Comparison of ENCODE assay signal across 15 mouse cellular contexts in the genomic region with DNA sequence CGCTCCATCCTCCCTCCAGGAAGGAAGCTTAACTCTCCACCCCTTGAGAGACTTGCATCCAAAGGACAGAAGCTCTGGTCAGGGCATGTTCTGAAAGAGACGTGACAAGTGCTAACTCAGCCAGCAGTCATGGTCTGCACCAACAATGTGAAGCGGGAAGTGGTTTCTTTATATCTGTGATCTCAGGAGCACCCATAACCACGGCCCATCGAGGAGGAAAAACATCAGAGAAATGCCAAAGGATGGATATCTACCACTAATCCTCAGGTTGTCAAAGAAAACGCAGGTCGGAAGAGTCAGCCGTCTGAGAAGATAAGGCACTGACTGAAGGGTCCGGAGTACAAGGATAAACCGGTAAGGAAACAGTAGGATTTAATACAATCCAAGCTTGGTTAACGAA. TPM values are rescaled to one million over a fixed set of nuclear protein-coding genes. Genes with fewer than 3 reads are reported as not detected.
A peak's percentile ranks its signal among the peaks of the same experiment; 100 is the strongest.
DNase-seq lines count a peak whose midpoint lies in the region; ATAC-seq and TF ChIP-seq lines count a peak whose summit lies in the region.
"Had no signal": no experiment of that assay in that cellular context is flagged by ENCODE, and none has a peak within 500 bp of the region (broad histone marks: within the 10 kb centered on the region; RNA-seq: fewer than 3 reads in every experiment).

No protein-coding gene starts in this region.

- H3K9ac ChIP-seq in heart, embryonic 12.5 days = no peak overlapping the region
- no peak overlapping the region for H3K9ac ChIP-seq in hindbrain, postnatal 0 days (replicated peaks; ENCODE audit: low read length)
- H3K9ac ChIP-seq: embryonic facial prominence, embryonic 12.5 days; forebrain, embryonic 15.5 days; liver, embryonic 12.5 days had no signal

- H3K4me1 ChIP-seq in heart, embryonic 12.5 days (replicated peaks) = peaks cover 51% of the 10 kb centered on the region
- no peaks in the 10 kb centered on the region for H3K4me1 ChIP-seq in hindbrain, postnatal 0 days (ENCODE audit: insufficient read depth, low read length)

- peaks cover 3% of the 10 kb centered on the region; the same call in 1 of the 2 replicates for H3K9me3 ChIP-seq in heart, embryonic 12.5 days (replicated peaks)
- H3K9me3 ChIP-seq in hindbrain, postnatal 0 days (ENCODE audit: low read length) = no peaks in the 10 kb centered on the region
- H3K9me3 ChIP-seq: embryonic facial prominence, embryonic 12.5 days; forebrain, embryonic 15.5 days; liver, embryonic 12.5 days had no signal

- no peak overlapping the region for H3K4me3 ChIP-seq in heart, embryonic 12.5 days
- H3K4me3 ChIP-seq in hindbrain, postnatal 0 days (ENCODE audit: low read length) = no peak overlapping the region
- H3K4me3 ChIP-seq: embryonic facial prominence, embryonic 12.5 days; forebrain, embryonic 15.5 days; liver, embryonic 12.5 days had no signal

- TF ChIP-seq CTCF in hindbrain, postnatal 0 days (IDR thresholded peaks at IDR 0.05; ENCODE audit: low read depth) = no peak

- no peaks in the 10 kb centered on the region for H3K36me3 ChIP-seq in heart, embryonic 12.5 days
- no peaks in the 10 kb centered on the region for H3K36me3 ChIP-seq in hindbrain, postnatal 0 days (ENCODE audit: insufficient read depth, low read length)
- H3K36me3 ChIP-seq: embryonic facial prominence, embryonic 12.5 days; forebrain, embryonic 15.5 days; liver, embryonic 12.5 days had no signal

- intact Hi-C loops in heart, postnatal 10 days (cut with DNase I) = loop anchor here (5.0 kb wide), 1 partner anchor 34 kb away; no protein-coding TSS in a partner anchor

- no peak for DNase-seq in heart, postnatal 10 days
- peak; percentile 88 for DNase-seq in 416B (ENCODE audit: low read depth)
- DNase-seq in MEL-GATA-1-ER (ENCODE audit: extremely low read depth, low read depth) = peak; percentile 68
- no peak for DNase-seq in lung, adult 18-20 months
- no peak for DNase-seq in adrenal gland, postnatal 14 days
- DNase-seq in hindbrain, postnatal 0 days (ENCODE audit: low spot score) = no peak
- DNase-seq: cerebellum, adult 18-20 months; kidney, adult 18-20 months; spleen, adult 18-20 months had no signal

- 37% methylated on average over 11 of the region's 11 CpGs for WGBS in heart, embryonic 12.5 days
- 89% methylated on average over 11 of the region's 11 CpGs for WGBS in hindbrain, postnatal 0 days

- ATAC-seq in heart, embryonic 12.5 days (ENCODE audit: insufficient number of reproducible peaks, low FRiP score) = no peak
- peak; percentile 47 for ATAC-seq in megakaryocyte progenitor cell, adult 5-6 weeks (replicated peaks; ENCODE audit: poor library complexity)
- ATAC-seq in hindbrain, postnatal 0 days = no peak
- ATAC-seq: forebrain, embryonic 15.5 days; liver, embryonic 12.5 days had no signal

- no peak overlapping the region for H3K4me2 ChIP-seq in heart, embryonic 12.5 days
- H3K4me2 ChIP-seq in hindbrain, postnatal 0 days (ENCODE audit: low read depth, low read length) = no peak overlapping the region
- H3K4me2 ChIP-seq: embryonic facial prominence, embryonic 12.5 days; forebrain, embryonic 15.5 days; liver, embryonic 12.5 days had no signal

- H3K27ac ChIP-seq in heart, embryonic 12.5 days (ENCODE audit: poor library complexity, severe bottlenecking) = 0 out of 2 replicates have a peak overlapping the region, but pooled peaks have one; percentile 23
- no peak overlapping the region for H3K27ac ChIP-seq in hindbrain, postnatal 0 days
- H3K27ac ChIP-seq: embryonic facial prominence, embryonic 12.5 days; liver, embryonic 12.5 days had no signal

- H3K27me3 ChIP-seq in heart, embryonic 12.5 days (replicated peaks) = no peaks in the 10 kb centered on the region
- no peaks in the 10 kb centered on the region for H3K27me3 ChIP-seq in hindbrain, postnatal 0 days (ENCODE audit: insufficient read depth, low read length)
- H3K27me3 ChIP-seq: CH12.LX; embryonic facial prominence, embryonic 12.5 days; forebrain, embryonic 15.5 days had no signal

RNA-seq across cellular contexts. Expression of a gene that starts 38.1 kb away (rescaled TPM):
- 8.5 and 9.2 TPM in 2 replicates for polyA plus RNA-seq in heart, embryonic 12.5 days (2016; fragmentation: Nextera tagmentation; extraction: Ambion mirVana)
- 10 to 100 TPM; 40.2 to 51.6 TPM for total RNA-seq in heart, postnatal 10 days (2021)
- total RNA-seq in megakaryocyte progenitor cell, adult 5-6 weeks (2015) = 15.1 and 17.5 TPM in 2 replicates
- 12.4 and 14.4 TPM in 2 replicates for total RNA-seq in megakaryocyte progenitor cell, adult 5-6 weeks (2017)
- 27.2 and 31.4 TPM in 2 replicates for total RNA-seq in adrenal gland, postnatal 14 days (2021)
- total RNA-seq in hindbrain, postnatal 0 days (2014; rRNA removed) = 49.6 and 49.8 TPM in 2 replicates
- polyA plus RNA-seq in hindbrain, postnatal 0 days (2015; fragmentation: Nextera tagmentation; extraction: Ambion mirVana) = 8.2 and 8.8 TPM in 2 replicates

Comparison
In these comparisons a context has a peak if more than half of its experiments do, and no peak if none do; other contexts are left out.
1. DNase-seq: peak in 416B (single experiment) and MEL-GATA-1-ER (single experiment); none in heart, postnatal 10 days (0 of 2), lung, adult 18-20 months (0 of 2), adrenal gland, postnatal 14 days (single experiment) and hindbrain, postnatal 0 days (single experiment).